Mouse (Mus musculus) embryonic fibroblast, embryonic 13.5 days (primary cell): ENCODE results near the gene Fam160b1.

ENCODE experiments used
- CTCF ChIP-seq: IDR thresholded peaks from 2 replicates; pipeline ENCODE4 v1.5.1; 2011; ENCODE audit warnings: mild to moderate bottlenecking, control low read depth, low read length, moderate library complexity, borderline replicate concordance; ENCODE audit not compliant: insufficient read depth
- POLR2A ChIP-seq: IDR thresholded peaks from 2 replicates; pipeline ENCODE4 v1.6.1; 2011; ENCODE audit warnings: low read depth, mild to moderate bottlenecking, control low read depth, low read length, moderate library complexity

- TF ChIP-seq CTCF (no peak), POLR2A (no peak)
Measured at GRCm38 (mm10) chr19:57322491-57322890, 38.0 kb upstream of the Fam160b1 start.
